Mouse (Mus musculus) brain, embryonic 14.5 days (tissue): ENCODE data around the gene Henmt1.

ENCODE experiments used
- CTCF ChIP-seq: fragments of 200-500 bp; IDR thresholded peaks from 2 replicates; pipeline ENCODE4 v1.5.1; 2012; ENCODE audit warnings: inconsistent platforms, mild to moderate bottlenecking, moderate library complexity, borderline replicate concordance; ENCODE audit not compliant: insufficient read depth, insufficient read length; ENCODE audit errors: extremely low read depth
- POLR2A ChIP-seq: fragments of 200-500 bp; IDR thresholded peaks from 2 replicates; pipeline ENCODE4 v1.6.1; 2012; ENCODE audit warnings: mild to moderate bottlenecking, inconsistent platforms, borderline replicate concordance; ENCODE audit not compliant: poor library complexity, insufficient read depth, insufficient read length, severe bottlenecking; ENCODE audit errors: extremely low read depth

DNA sequence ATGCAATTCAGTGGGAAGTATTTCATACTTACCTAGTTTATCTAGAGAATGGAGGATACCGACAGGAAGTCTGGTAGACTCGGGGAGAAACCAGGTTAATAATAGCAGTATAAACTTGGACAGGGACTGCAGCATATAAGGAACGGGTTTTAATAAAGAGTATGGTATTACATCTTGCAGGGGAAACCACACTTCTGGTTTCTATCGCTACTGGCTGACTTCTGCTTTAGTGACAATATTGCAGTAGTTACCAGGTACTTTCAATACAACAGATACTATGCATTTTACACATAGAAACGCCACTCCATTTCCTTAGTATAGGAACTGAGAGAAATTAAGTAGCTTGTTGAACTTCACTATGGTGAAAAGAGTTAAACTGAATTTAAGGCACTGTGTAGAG lies 68.5 kb downstream of the Henmt1 start:
- TF ChIP-seq CTCF (no peak), POLR2A (no peak)
